Mouse (Mus musculus) frontal cortex, adult 2 months (tissue): Measurements from ENCODE around the gene Vmn1r121. TPM values are rescaled to one million over a fixed set of nuclear protein-coding genes. Genes with fewer than 3 reads are reported as not detected.
"Not testable (repeated sequence)": the region's sequence is repeated elsewhere in the genome, so short reads cannot be mapped to it uniquely, and the experiment has no call there.

Source experiments
- DNase-seq, 2 experiments: peaks; one replicate each; pipeline ENCODE4 v3.0.0; 2022; ENCODE audit warnings: low spot score in 1 of 2; ENCODE audit errors: extremely low spot score in 1 of 2
- polyA plus RNA-seq: library from polyadenylated mRNA; depleted of rRNA; stranded (reverse); fragments of >200 nt; gene quantifications from 2 replicates; pipeline ENCODE4 v1.2.3, GENCODE M21; 2012; rRNA removed

Vmn1r121 gene
- not detected in 2 replicates for polyA plus RNA-seq

GRCm38 (mm10) chr7:21098413-21098812 lies at the start of gene Vmn1r121:
Vmn1r121 (minus strand) TSS chr7:21098513.
- not testable (repeated sequence) for DNase-seq

GRCm38 (mm10) chr7:21134028-21134427 lies 35.7 kb upstream of the Vmn1r121 start, which contains the start of gene Vmn1r122:
Vmn1r122 (minus strand) TSS chr7:21134128.
- not testable (repeated sequence) for DNase-seq

- not testable (repeated sequence) for DNase-seq
These were observed 44.6 kb downstream of the Vmn1r121 start, which contains the start of gene Vmn1r120 for GRCm38 (mm10) chr7:21053684-21054083. Vmn1r120 (minus strand) TSS chr7:21053784.

Other genes with a start within 250 kb of the Vmn1r121 start
- not detected in 2 replicates for gene Vmn1r116, start 226.3 kb downstream of the Vmn1r121 start, polyA plus RNA-seq
- not detected in 2 replicates for gene Vmn1r117, start 214.4 kb downstream of the Vmn1r121 start, polyA plus RNA-seq
- not detected in 2 replicates for gene Vmn1r118, start 186.2 kb downstream of the Vmn1r121 start, polyA plus RNA-seq
- gene Vmn1r119, start 86.1 kb downstream of the Vmn1r121 start, polyA plus RNA-seq, result not detected in 2 replicates
- not detected in 2 replicates for gene Vmn1r120, start 44.7 kb downstream of the Vmn1r121 start, polyA plus RNA-seq
- gene Vmn1r122, start 35.6 kb upstream of the Vmn1r121 start, polyA plus RNA-seq, result not detected in 2 replicates
- gene Vmn1r123, start 63.7 kb upstream of the Vmn1r121 start, polyA plus RNA-seq, result not detected in 2 replicates
- not detected in 2 replicates for gene Gm5157, start 91.9 kb upstream of the Vmn1r121 start, polyA plus RNA-seq
- gene Vmn1r124, start 162.1 kb upstream of the Vmn1r121 start, polyA plus RNA-seq, result not detected in 2 replicates
- not detected in 2 replicates for gene Vmn1r125, start 173.7 kb upstream of the Vmn1r121 start, polyA plus RNA-seq
- not detected in 2 replicates for gene Vmn1r126, start 203.0 kb upstream of the Vmn1r121 start, polyA plus RNA-seq
- not detected in 2 replicates for gene Vmn1r127, start 221.3 kb upstream of the Vmn1r121 start, polyA plus RNA-seq